Mouse (Mus musculus) adrenal gland, postnatal 14 days (tissue): ENCODE data around the gene Pigb. TPM values are rescaled to one million over a fixed set of nuclear protein-coding genes. Genes with fewer than 3 reads are reported as not detected.
"Not testable (repeated sequence)": the region's sequence is repeated elsewhere in the genome, so short reads cannot be mapped to it uniquely, and the experiment has no call there.

Experiments used
- DNase-seq: peaks from one replicate; pipeline ENCODE4 v3.0.0; 2021; ENCODE audit warnings: mixed read lengths
- long read RNA-seq, 2 experiments: library from polyadenylated mRNA; stranded (forward); transcript quantifications; one replicate each; pipeline ENCODE4 v2.0.0; 2021
- total RNA-seq: library from RNA; stranded (reverse); gene quantifications from 2 replicates; pipeline ENCODE4 v1.2.3, GENCODE M21; 2021

Pigb gene
- total RNA-seq, result 10.6 and 12.1 TPM in 2 replicates
- long read RNA-seq, experiment 1, partial matches to known transcripts, result 1 of 4 reads
- long read RNA-seq, experiment 1, other reads (novel, unspliced or antisense), result 0 of 4 reads
- long read RNA-seq, experiment 2, partial matches to known transcripts, result 0 of 4 reads
- long read RNA-seq, experiment 2, other reads (novel, unspliced or antisense), result 1 of 4 reads

- DNase-seq, result peak; percentile 45
Measured at GRCm38 (mm10) chr9:73040080-73040479, at the start of gene Pigb. Gene Pigb, minus strand, starts transcription at chr9:73040378.

DNA sequence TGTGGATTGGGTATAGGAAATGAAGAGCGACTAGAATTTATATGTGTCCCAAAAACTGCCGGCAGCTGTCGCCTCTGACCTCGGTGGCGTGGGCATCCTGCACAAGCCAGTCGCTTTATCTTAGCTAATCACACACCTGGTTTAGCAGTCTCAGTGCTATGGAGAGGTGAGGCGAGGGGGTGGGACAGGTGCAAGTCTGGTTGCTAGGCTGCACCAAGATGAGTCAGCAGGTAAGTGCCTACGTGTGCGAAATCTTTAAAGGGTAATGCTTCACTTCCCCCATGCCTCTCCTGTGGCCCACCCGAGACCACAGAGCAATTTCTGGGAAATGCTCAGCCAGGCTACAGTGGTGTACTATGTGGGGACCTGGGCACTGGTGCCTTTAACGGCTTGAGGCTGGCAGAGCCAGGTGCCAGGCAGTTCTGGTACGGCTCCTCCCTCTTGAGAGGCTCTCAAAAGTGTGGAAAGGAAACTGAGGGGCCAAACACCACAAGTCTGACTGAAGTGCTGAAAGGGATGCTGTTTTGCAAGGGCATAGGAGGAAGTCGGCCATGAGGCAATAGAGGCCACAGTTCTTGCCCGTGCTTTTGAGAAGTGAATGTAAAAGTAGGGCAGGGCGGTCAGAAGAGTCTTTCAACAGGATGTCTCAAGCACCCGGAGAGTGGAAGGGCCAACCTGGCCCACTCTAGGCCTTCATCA lies 49.2 kb upstream of the Pigb start:
- DNase-seq, result no peak

GRCm38 (mm10) chr9:73087581-73087980 lies 47.4 kb upstream of the Pigb start:
- DNase-seq, result no peak

GRCm38 (mm10) chr9:73087121-73087520 lies 46.9 kb upstream of the Pigb start:
- no peak for DNase-seq

GRCm38 (mm10) chr9:73085845-73086244 lies 45.7 kb upstream of the Pigb start:
- DNase-seq, result no peak

DNA sequence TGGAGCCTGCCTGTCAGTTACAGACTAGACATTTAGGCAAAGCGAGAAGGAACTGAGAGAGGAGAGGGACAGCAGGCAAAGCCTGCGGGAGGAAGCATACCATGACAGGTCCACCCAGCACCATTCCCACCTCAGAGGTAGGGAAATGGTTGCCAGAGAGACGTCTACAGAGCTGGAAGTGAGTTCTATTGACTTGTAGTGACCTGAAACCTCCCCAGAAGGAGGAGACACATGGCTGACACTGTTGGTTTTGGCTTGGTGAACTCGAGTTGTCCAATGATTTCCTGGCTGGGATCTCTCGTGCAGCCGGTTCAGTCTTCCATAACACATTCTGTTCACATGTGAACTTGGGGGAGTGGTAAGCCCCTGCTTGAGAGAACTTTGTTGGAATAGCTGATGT lies 43.8 kb upstream of the Pigb start:
- DNase-seq, result no peak

- no peak for DNase-seq
Measured at GRCm38 (mm10) chr9:73082291-73083000, 42.3 kb upstream of the Pigb start.

DNA sequence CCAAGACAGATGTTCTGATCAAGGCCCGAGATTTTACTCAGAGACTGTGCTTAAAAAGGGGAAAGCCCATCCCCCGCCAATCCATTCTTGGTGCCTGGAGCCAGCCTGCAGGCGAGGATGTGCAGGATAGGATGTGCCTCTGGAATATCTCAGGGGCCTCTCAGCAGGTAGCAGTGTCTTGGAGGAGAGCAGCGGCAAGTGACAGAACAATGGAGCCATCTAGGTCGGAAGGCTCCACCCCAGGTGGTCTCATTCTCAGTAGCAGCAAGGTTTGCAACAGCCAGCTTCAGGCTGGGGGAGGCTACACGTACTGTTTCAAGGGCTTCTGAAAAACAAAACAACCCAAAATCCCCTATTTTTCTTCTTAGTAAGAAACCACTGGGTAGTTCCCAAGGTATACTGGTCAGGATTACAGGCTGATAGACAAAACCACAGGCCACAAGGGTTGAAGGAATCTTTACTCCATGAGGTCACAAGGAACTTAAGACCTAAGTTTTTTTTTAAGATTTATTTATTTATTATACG lies 39.7 kb upstream of the Pigb start:
- no peak for DNase-seq

DNA sequence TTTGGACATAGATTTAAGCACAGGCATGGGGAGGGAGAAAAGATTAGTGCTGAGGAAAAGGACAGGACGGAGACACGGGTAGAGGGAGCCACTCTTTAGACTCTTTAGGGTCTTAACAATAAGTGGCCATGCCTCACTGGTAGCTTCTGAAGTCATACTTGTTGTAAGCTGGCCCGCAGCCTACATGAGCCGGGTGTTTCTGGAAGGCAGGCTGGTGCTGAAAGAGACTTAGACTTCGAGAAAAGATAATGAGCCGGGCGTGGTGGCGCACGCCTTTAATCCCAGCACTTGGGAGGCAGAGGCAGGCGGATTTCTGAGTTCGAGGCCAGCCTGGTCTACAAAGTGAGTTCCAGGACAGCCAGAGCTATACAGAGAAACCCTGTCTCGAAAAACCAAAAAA lies 39.2 kb upstream of the Pigb start:
- DNase-seq, result not testable (repeated sequence)

- no peak for DNase-seq
Measured at GRCm38 (mm10) chr9:73073169-73073568, 33.0 kb upstream of the Pigb start.

DNA sequence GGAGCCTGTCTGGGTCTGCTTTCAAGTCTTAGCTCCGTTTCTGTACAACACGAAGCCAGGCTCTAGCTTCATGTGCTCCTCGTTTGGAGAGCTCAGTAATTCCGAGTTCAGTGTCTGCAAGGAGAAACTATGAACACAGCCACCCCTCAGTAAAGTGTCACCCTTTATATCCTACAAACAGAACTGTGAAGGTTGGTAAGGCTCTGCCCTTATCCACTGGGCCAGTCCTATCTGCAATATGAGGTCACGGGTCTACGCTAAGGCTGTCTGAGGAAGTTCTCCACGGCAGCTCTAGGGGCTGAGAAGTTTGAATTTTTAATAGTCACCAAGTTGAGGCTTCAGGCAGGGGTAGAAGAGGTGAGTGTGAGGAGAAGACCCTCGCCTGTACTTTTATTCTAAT lies 32.2 kb upstream of the Pigb start:
- DNase-seq, result no peak

DNA sequence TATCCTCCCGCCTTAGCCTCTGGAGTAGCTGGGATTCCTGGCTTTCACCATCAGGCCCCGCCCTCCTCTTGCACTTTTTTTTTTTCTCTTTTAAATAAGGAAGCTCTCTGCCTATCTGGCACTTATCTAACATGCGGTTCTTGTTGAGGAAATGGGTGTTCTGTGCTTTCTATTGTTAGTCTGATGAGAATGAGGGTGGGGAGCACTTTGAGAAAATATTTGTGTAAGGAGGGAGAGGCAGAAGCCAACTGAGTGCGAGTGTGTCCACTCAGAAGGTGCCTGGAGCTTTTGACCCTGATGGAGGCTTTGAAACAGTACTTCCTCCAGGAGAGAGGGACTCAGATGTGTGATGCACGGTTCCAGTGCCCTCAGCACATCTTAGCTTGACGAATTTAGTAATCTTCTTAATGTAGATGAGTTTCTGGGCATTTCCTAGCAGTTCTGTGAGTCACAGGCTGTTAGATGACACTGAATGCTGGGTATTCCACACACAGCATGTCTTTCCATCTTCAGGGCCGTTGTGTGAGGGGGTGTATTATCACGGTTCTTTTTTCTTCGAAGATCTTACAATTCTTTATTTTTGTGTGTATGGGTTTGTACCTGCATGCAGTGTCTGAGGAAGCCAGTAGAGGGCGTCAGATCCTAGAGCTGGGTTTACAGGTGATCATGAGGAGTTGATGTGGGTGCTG lies 30.9 kb upstream of the Pigb start:
- no peak for DNase-seq

GRCm38 (mm10) chr9:73068688-73069087 lies 28.5 kb upstream of the Pigb start:
- no peak for DNase-seq

- no peak for DNase-seq
Measured at GRCm38 (mm10) chr9:73068230-73068679, 28.1 kb upstream of the Pigb start.

- DNase-seq, result peak; percentile 20
Measured at GRCm38 (mm10) chr9:73067086-73067485, 26.9 kb upstream of the Pigb start.

- DNase-seq, result peak; percentile 55
Measured at GRCm38 (mm10) chr9:73063621-73064290, 23.6 kb upstream of the Pigb start.

GRCm38 (mm10) chr9:73059224-73059623 lies 19.0 kb upstream of the Pigb start:
- DNase-seq, result no peak

DNA sequence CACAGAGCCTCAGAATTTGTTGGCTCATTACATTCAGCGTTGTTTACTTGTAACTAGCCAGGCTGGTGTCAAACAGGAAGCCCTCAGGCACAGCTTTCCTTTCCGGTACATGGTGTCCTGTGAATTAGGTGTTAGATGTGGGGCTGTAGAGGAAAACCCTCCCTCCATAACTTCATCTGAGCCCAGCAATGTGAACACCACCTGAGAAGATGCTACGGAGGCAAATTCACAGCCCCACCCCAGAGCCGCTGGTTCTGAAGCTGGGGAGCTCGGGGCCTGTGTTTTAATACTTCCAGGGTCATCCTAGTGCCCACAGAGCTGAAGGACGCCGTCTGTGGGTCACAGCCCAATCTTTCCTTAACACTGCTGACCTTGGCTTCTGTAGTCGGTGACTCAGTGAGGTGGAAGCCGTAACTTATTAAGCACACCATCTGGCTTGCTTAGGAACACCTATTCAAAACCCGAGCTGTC lies 15.3 kb upstream of the Pigb start:
- DNase-seq, result peak; percentile 65

GRCm38 (mm10) chr9:73050606-73051005 lies 10.4 kb upstream of the Pigb start:
- peak; percentile 36 for DNase-seq

DNA sequence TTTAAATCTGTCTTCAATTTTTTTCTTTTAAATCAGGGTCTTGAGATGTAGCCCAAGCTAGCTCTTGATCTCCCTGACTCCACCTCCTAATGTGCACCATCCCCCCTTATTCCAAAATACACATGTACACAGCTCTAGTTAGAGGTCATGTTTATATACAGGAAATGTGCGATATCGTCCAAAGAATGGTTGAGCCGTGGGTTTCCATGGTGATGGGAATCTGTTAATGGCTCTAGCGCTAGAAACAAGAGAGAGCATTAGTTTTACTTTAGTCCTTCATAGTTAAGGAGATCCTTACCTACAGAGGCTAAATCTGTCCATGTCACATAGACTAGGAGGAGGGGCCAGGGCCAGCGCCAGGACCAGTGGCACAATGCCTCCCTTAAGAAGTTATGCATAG lies 9.7 kb upstream of the Pigb start:
- no peak for DNase-seq

- DNase-seq, result no peak
Measured at GRCm38 (mm10) chr9:73048927-73049326, 8.7 kb upstream of the Pigb start.

- no peak for DNase-seq
Measured at GRCm38 (mm10) chr9:73047906-73048305, 7.7 kb upstream of the Pigb start.
